Mouse (Mus musculus): ENCODE data around the gene Vopp1. TPM values are rescaled to one million over a fixed set of nuclear protein-coding genes. Genes with fewer than 3 reads are reported as not detected.
"Not testable (repeated sequence)": the region's sequence is repeated elsewhere in the genome, so short reads cannot be mapped to it uniquely, and the experiment has no call there.

The Vopp1 gene
- total and polyA plus RNA-seq, 3 experiments = 5.3 to 37.1 (median 31.9) TPM

GRCm38 (mm10) chr6:57805218-57806069, 19.5 kb downstream of the Vopp1 start:
- H3K36me3 ChIP-seq (replicated peaks) = peaks cover 28% of the 10 kb centered on the region
- no peaks in the 10 kb centered on the region for H3K9me3 ChIP-seq (replicated peaks)
- TF ChIP-seq POLR2AphosphoS5 (IDR thresholded peaks at IDR 0.05; ENCODE audit: insufficient replicate concordance, low read depth, low read length) (no peak), GATA2 (IDR thresholded peaks at IDR 0.05; ENCODE audit: borderline replicate concordance, low read depth, low read length) (no peak), CTCF (IDR thresholded peaks at IDR 0.05; ENCODE audit: low read depth, low read length) (no peak), GATA1 (IDR thresholded peaks at IDR 0.05; ENCODE audit: borderline replicate concordance, low read length) (no peak), TAL1 (conservative IDR thresholded peaks at IDR 0.05; ENCODE audit: low read depth, low read length) (no peak)
- no peaks in the 10 kb centered on the region for H3K27me3 ChIP-seq (ENCODE audit: insufficient read depth, low read length)
- ATAC-seq (ENCODE audit: extremely low read depth, insufficient number of reproducible peaks, low FRiP score, poor library complexity, severe bottlenecking) = no peak
- no peak for DNase-seq (ENCODE audit: low spot score)
- H3K4me1 ChIP-seq (ENCODE audit: insufficient read depth, low read depth, low read length) = no peaks in the 10 kb centered on the region
- H3K4me3 ChIP-seq (ENCODE audit: low read depth, low read length) = no peak overlapping the region

GRCm38 (mm10) chr6:57803130-57803529, 21.8 kb downstream of the Vopp1 start:
- no peak for TF ChIP-seq GATA2 (IDR thresholded peaks at IDR 0.05; ENCODE audit: borderline replicate concordance, low read depth, low read length)
- no peak for TF ChIP-seq TAL1 (conservative IDR thresholded peaks at IDR 0.05; ENCODE audit: low read depth, low read length)
- TF ChIP-seq GATA1 (IDR thresholded peaks at IDR 0.05; ENCODE audit: borderline replicate concordance, low read length) = no peak
- no peak for TF ChIP-seq POLR2AphosphoS5 (IDR thresholded peaks at IDR 0.05; ENCODE audit: insufficient replicate concordance, low read depth, low read length)
- TF ChIP-seq CTCF (IDR thresholded peaks at IDR 0.05; ENCODE audit: low read depth, low read length) = no peak
- Histone ChIP-seq H3K4me3 (ENCODE audit: low read depth, low read length) (no peak overlapping the region), H3K9me3 (replicated peaks) (no peaks in the 10 kb centered on the region), H3K36me3 (replicated peaks) (peaks cover 28% of the 10 kb centered on the region), H3K4me1 (ENCODE audit: insufficient read depth, low read depth, low read length) (no peaks in the 10 kb centered on the region), H3K27me3 (ENCODE audit: insufficient read depth, low read length) (no peaks in the 10 kb centered on the region)
- DNase-seq (ENCODE audit: low spot score) = no peak
- no peak for ATAC-seq (ENCODE audit: extremely low read depth, insufficient number of reproducible peaks, low FRiP score, poor library complexity, severe bottlenecking)

- no peaks in the 10 kb centered on the region; the same call in 1 of the 2 replicates for H3K4me1 ChIP-seq (ENCODE audit: insufficient read depth, low read depth, low read length)
- ATAC-seq (ENCODE audit: extremely low read depth, insufficient number of reproducible peaks, low FRiP score, poor library complexity, severe bottlenecking) = no peak
- no peak overlapping the region for H3K4me3 ChIP-seq (ENCODE audit: low read depth, low read length)
Observed at GRCm38 (mm10) chr6:57798986-57799385, 26.0 kb downstream of the Vopp1 start.

GRCm38 (mm10) chr6:57796853-57797423, 28.0 kb downstream of the Vopp1 start:
- Histone ChIP-seq H3K27me3 (ENCODE audit: insufficient read depth, low read length) (no peaks in the 10 kb centered on the region), H3K4me1 (ENCODE audit: insufficient read depth, low read depth, low read length) (no peaks in the 10 kb centered on the region; the same call in 1 of the 2 replicates)

More at GRCm38 (mm10) chr6:57798986-57799385, 26.0 kb downstream of the Vopp1 start:
- no peak for DNase-seq (ENCODE audit: low spot score)
- TF ChIP-seq TAL1 (conservative IDR thresholded peaks at IDR 0.05; ENCODE audit: low read depth, low read length) (no peak), POLR2AphosphoS5 (IDR thresholded peaks at IDR 0.05; ENCODE audit: insufficient replicate concordance, low read depth, low read length) (no peak), CTCF (IDR thresholded peaks at IDR 0.05; ENCODE audit: low read depth, low read length) (no peak)
- Histone ChIP-seq H3K36me3 (replicated peaks) (peaks cover 10% of the 10 kb centered on the region), H3K27me3 (ENCODE audit: insufficient read depth, low read length) (no peaks in the 10 kb centered on the region), H3K9me3 (replicated peaks) (no peaks in the 10 kb centered on the region)

GRCm38 (mm10) chr6:57795835-57796234, 29.1 kb downstream of the Vopp1 start:
- no peak for TF ChIP-seq TAL1 (conservative IDR thresholded peaks at IDR 0.05; ENCODE audit: low read depth, low read length)
- TF ChIP-seq GATA2 (IDR thresholded peaks at IDR 0.05; ENCODE audit: borderline replicate concordance, low read depth, low read length) = no peak
- no peak for TF ChIP-seq POLR2AphosphoS5 (IDR thresholded peaks at IDR 0.05; ENCODE audit: insufficient replicate concordance, low read depth, low read length)
- no peak for TF ChIP-seq GATA1 (IDR thresholded peaks at IDR 0.05; ENCODE audit: borderline replicate concordance, low read length)
- no peak for TF ChIP-seq CTCF (IDR thresholded peaks at IDR 0.05; ENCODE audit: low read depth, low read length)
- H3K4me1 ChIP-seq (ENCODE audit: insufficient read depth, low read depth, low read length) = peaks cover 1% of the 10 kb centered on the region
- no peaks in the 10 kb centered on the region for H3K9me3 ChIP-seq (replicated peaks)
- no peaks in the 10 kb centered on the region for H3K27me3 ChIP-seq (ENCODE audit: insufficient read depth, low read length)
- H3K36me3 ChIP-seq (replicated peaks) = peaks cover 10% of the 10 kb centered on the region
- no peak overlapping the region for H3K4me3 ChIP-seq (ENCODE audit: low read depth, low read length)
- no peak for DNase-seq (ENCODE audit: low spot score)
- no peak for ATAC-seq (ENCODE audit: extremely low read depth, insufficient number of reproducible peaks, low FRiP score, poor library complexity, severe bottlenecking)

More at GRCm38 (mm10) chr6:57796853-57797423, 28.0 kb downstream of the Vopp1 start:
- no peaks in the 10 kb centered on the region for H3K9me3 ChIP-seq (replicated peaks)
- peaks cover 8% of the 10 kb centered on the region for H3K36me3 ChIP-seq (replicated peaks)
- H3K4me3 ChIP-seq (ENCODE audit: low read depth, low read length) = no peak overlapping the region
- ATAC-seq (ENCODE audit: extremely low read depth, insufficient number of reproducible peaks, low FRiP score, poor library complexity, severe bottlenecking) (no peak), DNase-seq (ENCODE audit: low spot score) (no peak)
- TF ChIP-seq POLR2AphosphoS5 (IDR thresholded peaks at IDR 0.05; ENCODE audit: insufficient replicate concordance, low read depth, low read length) (no peak), GATA2 (IDR thresholded peaks at IDR 0.05; ENCODE audit: borderline replicate concordance, low read depth, low read length) (no peak), CTCF (IDR thresholded peaks at IDR 0.05; ENCODE audit: low read depth, low read length) (no peak), TAL1 (conservative IDR thresholded peaks at IDR 0.05; ENCODE audit: low read depth, low read length) (no peak), GATA1 (IDR thresholded peaks at IDR 0.05; ENCODE audit: borderline replicate concordance, low read length) (no peak)

- H3K9me3 ChIP-seq (replicated peaks); ATAC-seq (ENCODE audit: extremely low read depth, insufficient number of reproducible peaks, low FRiP score, poor library complexity, severe bottlenecking); H3K4me3 ChIP-seq (ENCODE audit: low read depth, low read length); H3K27me3 ChIP-seq (ENCODE audit: insufficient read depth, low read length); H3K4me1 ChIP-seq (ENCODE audit: insufficient read depth, low read depth, low read length); DNase-seq (ENCODE audit: low spot score): not testable (repeated sequence)
- H3K36me3 ChIP-seq (replicated peaks) = peaks cover 16% of the 10 kb centered on the region
Observed at GRCm38 (mm10) chr6:57792821-57793220, 32.1 kb downstream of the Vopp1 start.
